Mouse (Mus musculus): ENCODE measurements around the gene Ugt1a9.

Ugt1a9 gene

DNA sequence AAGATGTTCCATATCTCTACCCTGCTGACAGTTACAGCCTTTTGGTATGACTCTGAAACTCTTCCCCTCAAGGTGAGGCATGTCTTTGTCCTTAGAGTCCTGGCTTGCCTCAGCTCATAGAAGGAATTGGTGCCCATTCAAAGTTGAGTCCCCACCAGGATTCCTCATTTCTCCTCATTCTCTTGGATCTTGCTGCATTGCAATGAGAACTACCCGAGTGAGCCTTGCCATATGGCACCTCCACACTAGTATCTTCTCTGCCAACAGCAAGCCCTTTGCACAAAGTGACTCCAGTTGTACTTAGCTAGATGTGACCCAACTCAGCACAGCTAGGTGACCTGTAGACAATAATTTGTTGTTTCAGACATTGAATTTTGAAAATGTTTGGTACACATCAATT lies 153.0 kb downstream of the Ugt1a9 start:
- WGBS, result 43% methylated on average over 1 of the region's 1 CpGs

DNA sequence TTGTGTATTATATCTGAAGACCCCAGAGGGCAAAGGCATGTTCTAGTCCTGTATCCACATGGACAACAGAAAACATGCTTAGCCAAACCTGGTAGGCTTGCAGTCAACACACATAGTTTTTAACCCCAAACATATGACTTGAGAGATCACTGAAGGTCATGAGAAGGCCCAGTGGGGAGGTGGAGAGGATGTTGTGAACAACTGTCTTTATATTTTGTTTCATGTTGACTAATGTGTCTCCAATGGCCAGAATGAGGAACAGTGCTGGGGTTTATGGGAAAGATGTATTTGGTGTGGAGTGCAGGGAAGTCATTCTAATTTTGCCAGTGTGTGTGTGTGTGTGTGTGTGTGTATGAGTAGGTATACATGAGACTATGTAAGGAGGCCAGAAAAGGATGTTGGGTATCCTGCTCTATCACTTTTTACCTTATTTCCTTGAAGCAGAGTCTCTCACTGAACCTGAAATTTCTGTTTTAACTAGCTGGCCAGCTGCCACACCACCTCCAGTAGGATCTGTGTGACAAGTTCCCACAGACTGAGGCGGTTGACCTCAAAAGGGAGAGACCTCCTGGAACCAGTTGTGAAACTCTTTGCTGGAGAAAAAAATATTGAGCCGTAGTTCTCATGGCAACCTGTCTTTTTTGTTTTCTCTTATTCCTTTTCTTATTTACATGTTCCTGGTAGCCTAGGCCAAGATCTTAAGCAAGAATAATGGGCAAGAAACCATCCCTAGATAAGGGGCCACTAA lies 153.6 kb downstream of the Ugt1a9 start:
- 64% methylated on average over 2 of the region's 2 CpGs for WGBS

DNA sequence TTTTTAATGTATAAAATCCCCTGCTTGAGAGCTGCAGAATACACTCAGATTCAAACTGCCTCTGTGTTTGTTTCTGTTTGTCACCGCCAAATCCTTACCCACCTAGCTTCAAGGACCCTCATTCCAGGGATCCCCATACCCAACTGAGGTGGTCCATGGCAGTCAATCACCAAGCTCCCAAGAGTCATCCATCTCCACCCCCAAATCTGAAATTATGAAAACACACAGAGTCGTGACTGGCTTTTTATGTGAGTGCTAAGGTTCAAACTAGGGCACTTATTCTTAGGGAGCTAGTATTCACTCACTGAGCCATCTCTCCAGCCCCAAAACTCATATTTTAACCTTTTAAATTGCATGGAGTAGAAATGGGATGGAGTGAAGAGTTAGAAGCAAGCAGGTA lies 154.7 kb downstream of the Ugt1a9 start:
- 33% methylated on average over 2 of the region's 2 CpGs for WGBS

DNA sequence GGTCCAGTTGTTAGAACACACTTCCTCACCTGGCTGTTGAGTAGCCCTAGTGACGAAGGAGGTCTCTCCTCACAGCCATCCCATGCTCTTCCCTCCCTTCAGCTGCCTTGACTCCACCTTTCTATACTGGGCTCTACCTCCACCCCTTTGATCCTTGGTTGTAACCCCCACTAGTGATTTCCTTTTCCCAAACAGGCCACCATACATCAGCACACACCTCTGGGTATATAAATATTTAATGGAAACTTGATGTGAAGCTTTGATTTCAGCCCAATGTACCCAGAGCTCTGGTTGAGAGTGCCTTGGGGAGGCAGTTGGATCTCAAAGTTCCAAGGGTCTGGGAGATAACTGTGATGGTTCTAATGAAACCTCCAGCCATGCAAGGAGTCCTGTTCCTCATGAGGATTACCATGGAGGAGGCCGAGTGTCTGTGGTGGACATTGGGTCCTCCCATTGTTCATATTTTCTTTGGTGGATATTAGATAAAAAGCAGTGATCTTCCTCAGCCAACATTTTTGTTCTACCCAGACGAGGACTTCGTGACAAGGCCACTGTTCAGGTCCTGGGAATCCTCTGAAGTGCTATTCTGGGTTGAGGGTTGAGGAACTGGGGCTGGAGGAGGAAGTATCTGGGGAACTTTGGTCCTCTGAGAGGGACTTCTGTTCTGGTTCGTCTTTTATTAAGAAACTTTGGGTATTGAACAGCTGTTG lies 156.2 kb downstream of the Ugt1a9 start, which contains the start of gene Mroh2a:
Mroh2a (plus strand) TSS at position 317 of the 710 bp plus-strand sequence.
- WGBS, result 55% methylated on average over 5 of the region's 5 CpGs

- WGBS, result 57% methylated on average over 2 of the region's 2 CpGs
These were observed 156.9 kb downstream of the Ugt1a9 start for GRCm38 (mm10) chr1:88227482-88227881.

GRCm38 (mm10) chr1:88228121-88228520 lies 157.5 kb downstream of the Ugt1a9 start:
- WGBS, result 73% methylated on average over 7 of the region's 7 CpGs

GRCm38 (mm10) chr1:88229566-88229965 lies 159.0 kb downstream of the Ugt1a9 start:
- WGBS, result 76% methylated on average over 3 of the region's 3 CpGs

DNA sequence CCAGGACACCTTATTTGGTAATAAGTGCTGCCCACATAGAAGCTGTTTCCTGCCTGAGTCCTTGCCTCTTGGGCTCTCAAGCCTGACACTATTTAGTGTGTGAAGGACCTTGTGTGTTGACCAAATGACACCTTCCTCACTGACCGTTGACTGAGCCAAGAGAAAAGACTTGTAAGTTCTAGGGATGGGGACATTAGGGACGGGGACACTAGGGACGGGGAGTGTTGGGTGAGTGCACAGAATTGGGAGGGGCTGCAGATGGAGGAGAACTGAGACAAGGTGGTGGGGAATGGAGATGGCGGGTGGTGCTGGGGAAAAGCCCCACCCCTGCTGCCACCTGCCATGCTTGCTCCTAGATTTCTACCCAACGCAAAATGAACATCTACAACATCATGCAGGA lies 159.4 kb downstream of the Ugt1a9 start:
- 85% methylated on average over 5 of the region's 5 CpGs for WGBS

DNA sequence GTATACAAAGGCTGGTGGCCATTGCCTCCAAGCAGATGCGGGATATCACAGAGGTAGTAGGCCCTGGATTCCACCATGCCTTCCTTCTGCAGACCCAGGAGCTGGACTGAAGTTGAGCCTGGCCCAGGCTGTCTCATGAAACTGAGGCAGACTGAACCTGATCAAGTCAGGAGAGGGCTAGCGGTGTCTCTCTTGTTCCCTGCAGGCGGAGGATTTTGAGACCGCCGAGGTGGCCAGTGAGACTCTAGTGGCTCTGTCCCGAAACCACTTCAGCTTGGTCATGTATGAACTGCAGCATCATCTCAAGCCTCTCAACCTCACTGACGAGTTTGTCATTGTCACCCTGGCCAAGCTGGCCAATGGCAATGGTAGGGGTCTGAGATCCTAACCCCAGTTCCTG lies 159.8 kb downstream of the Ugt1a9 start:
- WGBS, result 69% methylated on average over 7 of the region's 7 CpGs

- 76% methylated on average over 6 of the region's 6 CpGs for WGBS
These were observed 160.6 kb downstream of the Ugt1a9 start for GRCm38 (mm10) chr1:88230981-88231802.

DNA sequence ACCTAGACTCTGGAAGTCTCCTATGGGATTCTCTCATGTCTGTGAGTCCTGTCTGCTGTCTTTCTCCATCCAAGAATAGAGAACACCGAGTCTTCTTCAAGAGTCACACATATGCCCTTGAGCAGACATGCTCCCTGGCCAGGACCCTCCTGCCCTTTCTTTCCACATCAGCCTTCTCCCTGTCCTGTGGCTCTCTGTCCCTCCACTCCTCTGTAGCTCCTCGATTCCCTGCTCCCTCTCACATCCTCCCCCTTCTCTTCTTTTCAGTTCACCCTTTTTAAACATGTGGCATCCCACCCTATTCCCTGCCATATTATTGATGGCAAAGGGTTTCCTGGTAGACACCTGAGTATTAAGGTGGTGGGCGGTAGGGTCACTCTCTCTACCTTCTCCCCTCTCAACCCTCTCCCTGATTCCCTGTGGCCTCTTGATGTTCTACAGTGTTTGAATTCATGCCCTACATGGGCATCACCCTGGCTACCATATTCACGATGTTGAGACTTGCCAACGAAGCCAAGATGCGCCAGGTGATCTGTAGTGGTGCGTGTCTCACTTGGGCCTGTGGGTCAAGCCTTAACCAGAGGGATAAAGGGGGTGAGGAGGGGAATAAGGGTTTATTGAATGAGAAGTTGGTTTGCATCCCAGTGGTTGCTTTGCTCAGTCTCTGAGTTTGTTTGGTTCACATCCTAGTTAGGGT lies 161.4 kb downstream of the Ugt1a9 start:
- 66% methylated on average over 7 of the region's 7 CpGs for WGBS

GRCm38 (mm10) chr1:88232664-88233380 lies 162.2 kb downstream of the Ugt1a9 start:
- 56% methylated on average over 3 of the region's 3 CpGs for WGBS

GRCm38 (mm10) chr1:88233421-88234247 lies 163.0 kb downstream of the Ugt1a9 start:
- 71% methylated on average over 14 of the region's 14 CpGs for WGBS

- WGBS, result 63% methylated on average over 4 of the region's 4 CpGs
These were observed 163.6 kb downstream of the Ugt1a9 start for GRCm38 (mm10) chr1:88234248-88234610.

DNA sequence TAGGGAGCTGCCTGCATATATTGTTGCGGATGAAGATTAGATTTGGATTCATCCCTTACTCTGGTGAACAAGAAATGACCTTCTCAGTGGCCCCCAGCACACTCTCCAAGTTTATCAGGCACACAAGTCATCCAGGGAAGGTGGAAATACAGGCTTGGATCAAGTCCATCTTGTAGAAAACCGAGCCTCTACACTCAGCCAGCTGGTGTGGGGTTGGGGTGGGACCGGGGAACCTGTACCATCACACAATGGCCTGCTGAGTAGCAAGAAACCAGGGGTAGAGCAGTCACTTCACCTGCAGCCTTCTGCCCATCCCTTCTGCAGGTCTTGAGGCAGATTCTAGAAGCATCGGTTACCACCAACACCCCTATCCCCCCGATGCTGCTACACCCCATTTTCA lies 164.0 kb downstream of the Ugt1a9 start:
- 44% methylated on average over 5 of the region's 5 CpGs for WGBS

DNA sequence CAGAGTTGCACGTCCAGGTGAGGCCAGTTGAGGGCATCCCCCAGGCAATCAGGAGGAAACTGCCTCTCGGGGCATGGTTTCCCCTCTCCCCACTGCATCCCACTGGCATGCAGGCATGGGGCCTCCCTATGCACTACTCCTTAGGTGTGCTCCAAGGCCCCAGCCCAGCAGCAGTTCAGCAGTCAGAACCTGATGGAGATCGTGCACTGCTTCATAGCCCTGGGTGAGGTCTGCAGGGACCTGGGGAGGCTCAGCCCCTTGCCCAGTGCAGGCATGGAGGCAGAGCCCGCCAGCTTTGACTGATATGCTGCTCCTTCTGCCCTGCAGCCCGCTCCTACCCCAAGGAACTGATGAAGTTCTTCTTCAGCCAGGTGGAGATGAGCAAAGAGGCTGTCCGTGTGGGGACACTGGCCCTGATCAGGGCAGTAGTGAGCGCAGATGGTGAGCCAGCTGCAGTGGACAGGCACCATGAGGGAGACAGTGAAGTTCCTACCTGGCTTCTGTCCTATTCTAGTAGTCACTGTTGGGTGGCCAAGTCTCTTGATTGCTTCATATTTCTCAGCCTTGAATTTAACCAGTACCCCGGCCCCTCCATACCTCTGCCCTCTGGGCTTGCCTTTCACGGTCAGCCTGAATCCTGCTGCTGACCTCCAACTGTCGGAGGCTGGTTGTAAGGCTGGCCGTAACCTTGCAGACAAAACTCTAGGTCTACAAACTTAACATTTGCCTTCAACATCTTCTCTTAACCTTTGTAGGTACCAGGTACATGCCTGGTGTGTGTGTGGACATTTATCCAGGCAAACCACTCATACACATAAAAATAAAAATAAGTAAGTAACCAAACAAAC lies 164.7 kb downstream of the Ugt1a9 start:
- 64% methylated on average over 11 of the region's 11 CpGs for WGBS

GRCm38 (mm10) chr1:88235894-88236415 lies 165.4 kb downstream of the Ugt1a9 start:
- WGBS, result 59% methylated on average over 4 of the region's 4 CpGs

GRCm38 (mm10) chr1:88237311-88237710 lies 166.7 kb downstream of the Ugt1a9 start:
- WGBS, result 77% methylated on average over 5 of the region's 5 CpGs

DNA sequence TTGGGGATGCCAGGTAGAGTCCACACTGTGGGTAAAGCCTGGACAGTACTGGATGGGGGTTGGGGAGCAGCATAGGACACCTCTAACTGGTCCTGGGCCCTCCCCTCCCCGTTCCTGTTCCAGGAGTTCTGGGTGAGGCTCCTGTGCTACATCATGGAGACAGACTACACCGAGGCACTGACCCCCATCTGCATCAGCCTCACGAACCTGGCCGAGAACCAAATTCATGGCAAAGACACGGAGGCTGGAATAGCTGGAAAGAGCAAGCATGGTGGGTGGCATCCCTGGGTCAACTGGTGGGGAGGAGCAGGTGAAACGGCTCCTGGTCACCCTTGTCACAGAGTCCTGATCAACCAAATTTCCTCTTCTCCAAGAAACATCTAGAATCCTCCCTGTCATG lies 168.2 kb downstream of the Ugt1a9 start:
- WGBS, result 79% methylated on average over 6 of the region's 6 CpGs
